Mouse (Mus musculus) hindbrain, embryonic 10.5 days (tissue): Measurements from ENCODE around the gene Sept14. TPM values are rescaled to one million over a fixed set of nuclear protein-coding genes. Genes with fewer than 3 reads are reported as not detected.

ENCODE experiments used
- DNase-seq: peaks from one replicate; pipeline ENCODE4 v3.0.0-alpha.2; 2017; ENCODE audit warnings: low spot score
- H3K27ac ChIP-seq: fragments of 300-500 bp; sonication (generic); 2 replicates; pipeline ENCODE4 v1.5.1; 2016; ENCODE audit warnings: mild to moderate bottlenecking, moderate library complexity
- H3K27me3 ChIP-seq: fragments of 300-500 bp; sonication (generic); 2 replicates; pipeline ENCODE4 v1.6.1; 2016; ENCODE audit warnings: mild to moderate bottlenecking; ENCODE audit not compliant: poor library complexity, insufficient read depth, severe bottlenecking
- H3K36me3 ChIP-seq: fragments of 300-500 bp; sonication (generic); 2 replicates; pipeline ENCODE4 v1.6.1; 2016; ENCODE audit warnings: mild to moderate bottlenecking, moderate library complexity
- H3K4me1 ChIP-seq: fragments of 300-500 bp; sonication (generic); replicated peaks from 2 replicates; pipeline ENCODE4 v1.6.1; 2016; ENCODE audit warnings: mild to moderate bottlenecking
- H3K4me3 ChIP-seq: fragments of 300-500 bp; sonication (generic); 2 replicates; pipeline ENCODE4 v1.5.1; 2016; ENCODE audit warnings: mild to moderate bottlenecking, moderate library complexity
- H3K9me3 ChIP-seq: fragments of 300-500 bp; sonication (generic); 2 replicates; pipeline ENCODE4 v1.6.1; 2016; ENCODE audit warnings: mild to moderate bottlenecking, moderate library complexity
- WGBS: fragments of 180-500 bp; shearing (Covaris S2); methylation state at CpG from one replicate; pipeline ENCODE4 v1.1.7; 2016; 5-methylcytosine and 5-hydroxymethylcytosine counted together
- polyA plus RNA-seq: library from polyadenylated mRNA; unstranded; fragments of >200 nt; fragmentation: Nextera tagmentation; extraction: Ambion mirVana; gene quantifications from 2 replicates; pipeline ENCODE4 v1.2.1, GENCODE M21; 2016

Gene Sept14
- polyA plus RNA-seq, 1 experiment from 2014 or later = not detected

GRCm38 (mm10) chr5:129664090-129664489 is 44.2 kb downstream of the Sept14 start:
- no peak for DNase-seq
- H3K27me3 ChIP-seq = no peaks in the 10 kb centered on the region
- H3K27ac ChIP-seq = no peak overlapping the region
- no peak overlapping the region for H3K4me3 ChIP-seq
- peaks cover 9% of the 10 kb centered on the region for H3K4me1 ChIP-seq
- H3K36me3 ChIP-seq = peaks cover 19% of the 10 kb centered on the region
- 93% methylated on average over 5 of the region's 5 CpGs for WGBS
- H3K9me3 ChIP-seq = no peaks in the 10 kb centered on the region

DNA sequence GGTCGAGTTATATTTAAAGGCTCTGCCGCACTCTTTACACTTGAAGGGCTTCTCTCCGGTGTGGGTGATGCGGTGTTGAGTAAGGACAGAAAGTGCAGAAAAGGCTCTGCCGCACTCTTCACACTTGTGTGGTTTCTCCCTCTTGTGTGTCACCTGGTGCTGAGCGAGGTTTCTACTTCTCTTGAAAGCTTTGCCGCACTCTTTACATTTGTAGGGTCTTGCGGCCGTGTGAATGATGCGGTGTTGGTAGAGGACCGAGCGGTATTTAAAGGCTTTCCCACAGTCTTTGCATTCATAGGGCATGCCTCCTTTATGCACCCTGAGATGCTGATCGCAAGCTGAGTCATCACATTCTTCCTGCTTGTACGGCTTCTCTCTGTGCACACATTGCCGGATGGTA is 50.4 kb downstream of the Sept14 start:
- WGBS = 93% methylated on average over 15 of the region's 15 CpGs
- no peak for DNase-seq
- no peaks in the 10 kb centered on the region for H3K4me1 ChIP-seq
- H3K4me3 ChIP-seq = no peak overlapping the region
- no peak overlapping the region for H3K27ac ChIP-seq
- no peaks in the 10 kb centered on the region for H3K9me3 ChIP-seq
- H3K36me3 ChIP-seq = peaks cover 65% of the 10 kb centered on the region
- no peaks in the 10 kb centered on the region for H3K27me3 ChIP-seq

- Histone ChIP-seq H3K27me3 (no peaks in the 10 kb centered on the region), H3K36me3 (peaks cover 65% of the 10 kb centered on the region), H3K4me1 (no peaks in the 10 kb centered on the region), H3K4me3 (no peak overlapping the region), H3K9me3 (no peaks in the 10 kb centered on the region), H3K27ac (no peak overlapping the region)
- WGBS = 95% methylated on average over 10 of the region's 10 CpGs
- DNase-seq = no peak
Observed at GRCm38 (mm10) chr5:129657016-129657415, 51.3 kb downstream of the Sept14 start.

- WGBS = 89% methylated on average over 5 of the region's 5 CpGs
- H3K4me1 ChIP-seq = no peaks in the 10 kb centered on the region
- H3K36me3 ChIP-seq = peaks cover 13% of the 10 kb centered on the region
- H3K9me3 ChIP-seq = no peaks in the 10 kb centered on the region
- no peaks in the 10 kb centered on the region for H3K27me3 ChIP-seq
- H3K4me3 ChIP-seq = no peak overlapping the region
- no peak overlapping the region for H3K27ac ChIP-seq
- no peak for DNase-seq
Observed at GRCm38 (mm10) chr5:129650858-129651257, 57.5 kb downstream of the Sept14 start.

Other genes starting within 250 kb of the Sept14 start
- 39.8 and 46.3 TPM in 2 replicates for gene Sfswap, start 207.3 kb downstream of the Sept14 start, polyA plus RNA-seq
- gene Mmp17, start 124.3 kb downstream of the Sept14 start, polyA plus RNA-seq = 4.3 and 4.8 TPM in 2 replicates
- gene Zfp11, start 38.4 kb downstream of the Sept14 start, polyA plus RNA-seq = 6.5 and 6.8 TPM in 2 replicates
- 183 and 185 TPM in 2 replicates for gene Mrps17, start 7.0 kb upstream of the Sept14 start, polyA plus RNA-seq
- gene Nipsnap2, start 16.6 kb upstream of the Sept14 start, polyA plus RNA-seq = 73.4 and 74.3 TPM in 2 replicates
- gene Psph, start 78.9 kb upstream of the Sept14 start, polyA plus RNA-seq = 40.2 and 40.5 TPM in 2 replicates
- gene Sumf2, start 138.5 kb upstream of the Sept14 start, polyA plus RNA-seq = 46.6 and 47.5 TPM in 2 replicates
- gene Chchd2, start 179.0 kb upstream of the Sept14 start, polyA plus RNA-seq = 1,092 and 1,098 TPM in 2 replicates
- 6.2 and 6.7 TPM in 2 replicates for gene Zbed5, start 187.2 kb upstream of the Sept14 start, polyA plus RNA-seq
- 0.10 and 0.26 TPM in 2 replicates for gene Phkg1, start 190.0 kb upstream of the Sept14 start, polyA plus RNA-seq
- 3.5 and 4.3 TPM in 2 replicates for gene Nupr1l, start 200.0 kb upstream of the Sept14 start, polyA plus RNA-seq
- gene Vkorc1l1, start 233.5 kb upstream of the Sept14 start, polyA plus RNA-seq = 32.1 and 32.4 TPM in 2 replicates